24 mouse cellular contexts compared by ENCODE assay signal in genomic region chr7:122126946-122127345, GRCm38 (mm10). TPM values are rescaled to one million over a fixed set of nuclear protein-coding genes. Genes with fewer than 3 reads are reported as not detected.
DNase-seq lines count a peak whose midpoint lies in the region; ATAC-seq lines count a peak whose summit lies in the region.
"Had no signal": no experiment of that assay in that cellular context is flagged by ENCODE, and none has a peak within 500 bp of the region (broad histone marks: within the 10 kb centered on the region; RNA-seq: fewer than 3 reads in every experiment).

No protein-coding gene starts in this region.

- H3K36me3 ChIP-seq in embryonic facial prominence, embryonic 13.5 days: peaks cover 59% of the 10 kb centered on the region
- peaks cover 78% of the 10 kb centered on the region for H3K36me3 ChIP-seq in embryonic facial prominence, embryonic 10.5 days (replicated peaks)

- H3K4me2 ChIP-seq in embryonic facial prominence, embryonic 13.5 days: no peak overlapping the region
- H3K4me2 ChIP-seq: forebrain, embryonic 13.5 days; forebrain, embryonic 15.5 days had no signal

- no peak for ATAC-seq in embryonic facial prominence, embryonic 13.5 days (ENCODE audit: insufficient number of reproducible peaks, insufficient read depth, low FRiP score, low TSS enrichment, low read depth)
- ATAC-seq: activated CD4-positive, CD25-positive, alpha-beta regulatory T cell, adult 4 months; CD4-positive, CD25-positive, alpha-beta regulatory T cell, adult 4 months; forebrain, embryonic 13.5 days; forebrain, embryonic 15.5 days; forebrain, postnatal 0 days; Patski had no signal

- H3K9ac ChIP-seq in embryonic facial prominence, embryonic 13.5 days: 0 out of 2 replicates have a peak overlapping the region, but pooled peaks have one; percentile 6
- H3K9ac ChIP-seq: forebrain, embryonic 13.5 days; forebrain, embryonic 15.5 days; forebrain, postnatal 0 days had no signal

- no peak overlapping the region for H3K27ac ChIP-seq in embryonic facial prominence, embryonic 13.5 days
- no peak overlapping the region for H3K27ac ChIP-seq in embryonic facial prominence, embryonic 10.5 days (replicated peaks)
- H3K27ac ChIP-seq: forebrain, embryonic 13.5 days; forebrain, embryonic 15.5 days had no signal

- WGBS in embryonic facial prominence, embryonic 13.5 days: 93% methylated on average over 11 of the region's 11 CpGs
- WGBS in embryonic facial prominence, embryonic 10.5 days: 94% methylated on average over 11 of the region's 11 CpGs

- no peaks in the 10 kb centered on the region for H3K9me3 ChIP-seq in embryonic facial prominence, embryonic 13.5 days
- no peaks in the 10 kb centered on the region for H3K9me3 ChIP-seq in embryonic facial prominence, embryonic 10.5 days
- H3K9me3 ChIP-seq: forebrain, embryonic 13.5 days; forebrain, embryonic 15.5 days; G1E had no signal

- DNase-seq in adrenal gland, adult 2 months: peak; percentile 4
- DNase-seq in adrenal gland, adult 8-10 months: no peak
- DNase-seq in embryonic facial prominence, embryonic 10.5 days (ENCODE audit: low spot score): no peak
- peak; percentile 20 for DNase-seq in kidney, adult 18-20 months
- DNase-seq in kidney, postnatal 14 days: no peak
- peak; percentile 22 to 67 for DNase-seq in kidney, adult 8-10 months
- no peak for DNase-seq in kidney, postnatal 4 days
- DNase-seq: adrenal gland, postnatal 10 days; B cell, adult 2 months; cerebellum, adult 11-12 months; cerebellum, adult 2 months; cerebellum, adult 9-10 months; cerebellum, postnatal 10 days; cerebellum, postnatal 25 days; forebrain, postnatal 0 days had no signal

- no peaks in the 10 kb centered on the region for H3K27me3 ChIP-seq in embryonic facial prominence, embryonic 13.5 days
- H3K27me3 ChIP-seq in embryonic facial prominence, embryonic 10.5 days (replicated peaks; ENCODE audit: low read depth, poor library complexity, severe bottlenecking): no peaks in the 10 kb centered on the region
- H3K27me3 ChIP-seq: CH12.LX; forebrain, embryonic 13.5 days; forebrain, embryonic 15.5 days; Patski had no signal

- no peaks in the 10 kb centered on the region for H3K4me1 ChIP-seq in embryonic facial prominence, embryonic 13.5 days
- peaks cover 10% of the 10 kb centered on the region for H3K4me1 ChIP-seq in embryonic facial prominence, embryonic 10.5 days

- no peak overlapping the region for H3K4me3 ChIP-seq in embryonic facial prominence, embryonic 13.5 days
- no peak overlapping the region for H3K4me3 ChIP-seq in embryonic facial prominence, embryonic 10.5 days
- H3K4me3 ChIP-seq: forebrain, embryonic 13.5 days; forebrain, embryonic 15.5 days had no signal

RNA-seq across cellular contexts. Expression of gene Palb2, which starts 5.8 kb away (rescaled TPM):
- total RNA-seq in adrenal gland, adult 2 months (2021): 1 to 10 TPM in 1 of 2 experiments, under 1 TPM in 1; 0.81 to 1.6 TPM
- polyA plus RNA-seq in adrenal gland, adult 2 months (2012; rRNA removed): 0.56 and 0.64 TPM in 2 replicates
- total RNA-seq in adrenal gland, adult 8-10 months (2022): 1 to 10 TPM; 1.5 to 2.5 (median 2.1) TPM
- polyA plus RNA-seq in embryonic facial prominence, embryonic 13.5 days (2015; fragmentation: Nextera tagmentation; extraction: Ambion mirVana): 14.7 and 16.2 TPM in 2 replicates
- polyA plus RNA-seq in embryonic facial prominence, embryonic 10.5 days (2016; fragmentation: Nextera tagmentation; extraction: Ambion mirVana): 25.6 and 27.0 TPM in 2 replicates

RNA-seq across cellular contexts. Expression of gene Dctn5, which starts 5.9 kb away (rescaled TPM):
- total RNA-seq in adrenal gland, adult 2 months (2021): 10 to 100 TPM; 70.6 to 71.2 TPM
- 36.2 and 50.5 TPM in 2 replicates for polyA plus RNA-seq in adrenal gland, adult 2 months (2012; rRNA removed)
- 10 to 100 TPM; 63.1 to 82.7 (median 76.1) TPM for total RNA-seq in adrenal gland, adult 8-10 months (2022)
- 128 and 129 TPM in 2 replicates for polyA plus RNA-seq in embryonic facial prominence, embryonic 13.5 days (2015; fragmentation: Nextera tagmentation; extraction: Ambion mirVana)
- polyA plus RNA-seq in embryonic facial prominence, embryonic 10.5 days (2016; fragmentation: Nextera tagmentation; extraction: Ambion mirVana): 117 and 120 TPM in 2 replicates

RNA-seq across cellular contexts. Expression of gene Ndufab1, which starts 25.3 kb away (rescaled TPM):
- total RNA-seq in adrenal gland, adult 2 months (2021): 100 to 1,000 TPM; 549 to 580 TPM
- polyA plus RNA-seq in adrenal gland, adult 2 months (2012; rRNA removed): 2,196 and 4,184 TPM in 2 replicates
- total RNA-seq in adrenal gland, adult 8-10 months (2022): 100 to 1,000 TPM; 279 to 424 (median 346) TPM
- polyA plus RNA-seq in embryonic facial prominence, embryonic 13.5 days (2015; fragmentation: Nextera tagmentation; extraction: Ambion mirVana): 623 and 680 TPM in 2 replicates
- polyA plus RNA-seq in embryonic facial prominence, embryonic 10.5 days (2016; fragmentation: Nextera tagmentation; extraction: Ambion mirVana): 763 and 789 TPM in 2 replicates

RNA-seq across cellular contexts. Expression of gene Plk1, which starts 32.3 kb away (rescaled TPM):
- total RNA-seq in adrenal gland, adult 2 months (2021): 1 to 10 TPM; 1.3 to 2.3 TPM
- polyA plus RNA-seq in adrenal gland, adult 2 months (2012; rRNA removed): 1.5 and 3.2 TPM in 2 replicates
- total RNA-seq in adrenal gland, adult 8-10 months (2022): 1 to 10 TPM; 2.1 to 3.1 (median 2.6) TPM
- polyA plus RNA-seq in embryonic facial prominence, embryonic 13.5 days (2015; fragmentation: Nextera tagmentation; extraction: Ambion mirVana): 112 and 125 TPM in 2 replicates
- polyA plus RNA-seq in embryonic facial prominence, embryonic 10.5 days (2016; fragmentation: Nextera tagmentation; extraction: Ambion mirVana): 230 and 244 TPM in 2 replicates

RNA-seq across cellular contexts. Expression of gene Ern2, which starts 59.1 kb away (rescaled TPM):
- under 1 TPM; 0.14 to 0.17 TPM for total RNA-seq in adrenal gland, adult 2 months (2021)
- polyA plus RNA-seq in adrenal gland, adult 2 months (2012; rRNA removed): 0.03 and 0.04 TPM in 2 replicates
- under 1 TPM; 0.15 to 0.43 (median 0.35) TPM for total RNA-seq in adrenal gland, adult 8-10 months (2022)
- not detected in 2 replicates for polyA plus RNA-seq in embryonic facial prominence, embryonic 13.5 days (2015; fragmentation: Nextera tagmentation; extraction: Ambion mirVana)
- 0.05 TPM in 2 replicates for polyA plus RNA-seq in embryonic facial prominence, embryonic 10.5 days (2016; fragmentation: Nextera tagmentation; extraction: Ambion mirVana)
- total RNA-seq: CH12.LX, G1E had no signal
- polyA plus RNA-seq: activated CD4-positive, CD25-positive, alpha-beta regulatory T cell, adult 4 months; embryonic facial prominence, embryonic 11.5 days; G1E; Patski had no signal

Comparison
In these comparisons a context has a peak if more than half of its experiments do, and no peak if none do; other contexts are left out.
1. DNase-seq: peak in adrenal gland, adult 2 months (single experiment), kidney, adult 18-20 months (single experiment) and kidney, adult 8-10 months (2 of 2); none in adrenal gland, adult 8-10 months (single experiment), embryonic facial prominence, embryonic 10.5 days (single experiment), kidney, postnatal 14 days (single experiment) and kidney, postnatal 4 days (0 of 2).